Mouse (Mus musculus): Measurements from ENCODE around the gene Ccl17.

DNA sequence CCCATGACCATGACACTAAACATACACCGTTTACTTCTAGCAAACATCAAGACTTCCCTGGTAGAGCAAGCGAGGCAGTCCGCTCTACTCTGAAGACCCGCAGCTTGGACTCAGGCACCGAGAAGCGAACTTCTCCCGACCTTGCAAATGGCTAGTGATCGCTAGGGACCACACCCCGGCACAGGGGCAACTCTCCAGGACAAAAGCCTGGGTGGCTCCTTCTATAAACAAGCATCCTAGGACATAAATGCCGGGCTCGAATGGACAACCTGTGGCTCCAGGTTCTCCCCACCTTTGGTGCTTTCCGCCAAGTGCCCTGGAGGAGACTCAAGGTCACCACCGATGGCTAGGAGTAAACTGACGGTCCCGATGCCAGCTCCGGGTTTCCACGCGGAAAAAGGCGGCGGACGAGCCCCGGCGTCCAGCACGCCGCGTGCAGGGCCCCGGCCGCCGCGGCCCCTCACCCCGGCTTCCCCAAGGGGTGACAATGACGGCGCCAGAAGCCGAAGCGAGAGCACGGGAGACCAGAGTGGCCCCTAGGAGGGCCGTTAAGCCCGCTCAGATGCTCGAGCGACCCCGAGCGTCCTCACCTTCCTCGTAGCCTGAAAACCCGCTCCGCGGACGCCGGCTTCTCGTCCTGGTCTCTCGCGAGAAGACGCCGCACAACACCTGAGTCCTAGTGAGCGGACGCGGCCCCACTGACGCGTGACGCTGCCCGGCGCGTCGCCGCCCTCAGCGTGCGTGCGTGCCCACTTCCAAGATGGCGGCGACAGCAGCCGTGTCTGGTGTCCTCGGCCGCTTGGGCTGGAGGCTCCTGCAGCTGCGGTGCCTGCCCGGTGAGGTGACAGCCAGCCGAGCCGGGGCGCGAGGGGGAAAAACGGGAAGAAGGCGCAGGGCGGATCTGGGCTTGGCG is 27.7 kb downstream of the Ccl17 start, which contains the start of the genes Coq9 and Ciapin1:
- TF ChIP-seq ZNF384 (IDR thresholded peaks at IDR 0.05; ENCODE audit: low read depth, low read length) (no peak), MAFK (IDR thresholded peaks at IDR 0.05; ENCODE audit: insufficient read depth, low read depth, low read length) (no peak), ZC3H11A (IDR thresholded peaks at IDR 0.05; ENCODE audit: borderline replicate concordance, low read depth, low read length) (no peak), HCFC1 (IDR thresholded peaks at IDR 0.05; ENCODE audit: borderline replicate concordance, insufficient read depth, low read length) (peak; percentile 88)
